Mouse (Mus musculus): Measurements from ENCODE around the gene Gm382. TPM values are rescaled to one million over a fixed set of nuclear protein-coding genes. Genes with fewer than 3 reads are reported as not detected.

The Gm382 gene
- not detected in 2 replicates for polyA plus RNA-seq (2012; ENCODE audit: insufficient read depth, insufficient read length, missing spikeins)

DNA sequence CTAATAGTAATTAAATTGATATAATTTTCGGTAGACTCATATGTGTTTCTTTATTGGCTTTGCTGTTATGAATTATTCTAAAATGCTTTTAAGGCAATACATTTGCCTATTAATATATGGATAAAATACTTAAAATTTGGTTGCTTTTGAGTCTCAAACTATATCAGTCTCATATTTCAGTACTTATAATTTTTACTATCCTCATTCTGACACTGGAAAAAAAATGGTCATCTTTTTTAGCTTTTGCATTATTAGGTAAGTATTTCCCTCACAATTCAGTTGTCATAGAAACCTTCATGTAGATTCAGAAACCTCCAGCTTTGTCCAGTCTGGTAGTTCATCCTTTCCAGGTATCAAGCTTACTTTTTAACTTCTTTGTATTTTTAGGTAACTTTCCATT, at the start of gene Gm382:
Gene Gm382 (plus strand): TSS at position 301 of the 400 bp plus-strand sequence.
- Histone ChIP-seq H3K4me1 (ENCODE audit: control insufficient read depth, insufficient read depth, insufficient read length, low read length) (no peaks in the 10 kb centered on the region), H3K27ac (replicated peaks; ENCODE audit: low read depth, low read length) (no peak within 1 kb of the TSS), H3K4me3 (ENCODE audit: insufficient read depth, low read depth, low read length) (no peak within 1 kb of the TSS)

GRCm38 (mm10) chrX:127070179-127070578, 30.4 kb downstream of the Gm382 start:
- Histone ChIP-seq H3K4me3 (ENCODE audit: insufficient read depth, low read depth, low read length) (no peak overlapping the region), H3K27ac (replicated peaks; ENCODE audit: low read depth, low read length) (no peak overlapping the region), H3K4me1 (ENCODE audit: control insufficient read depth, insufficient read depth, insufficient read length, low read length) (no peaks in the 10 kb centered on the region)

GRCm38 (mm10) chrX:127091282-127091681, 51.5 kb downstream of the Gm382 start:
- Histone ChIP-seq H3K27ac (replicated peaks; ENCODE audit: low read depth, low read length) (no peak overlapping the region), H3K4me1 (ENCODE audit: control insufficient read depth, insufficient read depth, insufficient read length, low read length) (no peaks in the 10 kb centered on the region)

GRCm38 (mm10) chrX:127093036-127093435, 53.3 kb downstream of the Gm382 start:
- Histone ChIP-seq H3K4me3 (ENCODE audit: insufficient read depth, low read depth, low read length) (no peak overlapping the region), H3K27ac (replicated peaks; ENCODE audit: low read depth, low read length) (no peak overlapping the region), H3K4me1 (ENCODE audit: control insufficient read depth, insufficient read depth, insufficient read length, low read length) (no peaks in the 10 kb centered on the region)

More at GRCm38 (mm10) chrX:127091282-127091681, 51.5 kb downstream of the Gm382 start:
- no peak overlapping the region for H3K4me3 ChIP-seq (ENCODE audit: insufficient read depth, low read depth, low read length)

- Histone ChIP-seq H3K27ac (replicated peaks; ENCODE audit: low read depth, low read length) (no peak overlapping the region), H3K4me3 (ENCODE audit: insufficient read depth, low read depth, low read length) (no peak overlapping the region)
Observed at GRCm38 (mm10) chrX:127093961-127094360, 54.2 kb downstream of the Gm382 start.

DNA sequence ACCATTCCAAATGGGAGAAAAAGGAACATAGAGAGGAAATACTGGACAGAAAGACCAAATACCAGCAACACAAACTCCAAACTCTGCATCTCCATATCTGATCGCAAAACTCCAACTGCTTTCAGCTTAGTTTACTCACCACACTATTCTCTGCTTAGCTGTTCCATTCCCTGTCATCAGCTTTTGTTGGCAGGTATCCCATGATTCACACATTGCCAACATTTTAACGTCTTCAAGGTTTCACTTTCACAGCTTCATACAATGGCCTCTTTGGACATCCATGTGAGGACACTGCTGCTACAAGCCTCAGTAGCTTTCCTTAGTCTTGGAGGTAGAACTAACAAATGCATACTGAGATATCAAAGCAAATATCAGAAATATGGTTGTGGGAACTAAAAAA, 64.6 kb downstream of the Gm382 start:
- H3K27ac ChIP-seq (replicated peaks; ENCODE audit: low read depth, low read length): no peak overlapping the region
- no peak overlapping the region for H3K4me3 ChIP-seq (ENCODE audit: insufficient read depth, low read depth, low read length)
- no peaks in the 10 kb centered on the region for H3K4me1 ChIP-seq (ENCODE audit: control insufficient read depth, insufficient read depth, insufficient read length, low read length)

More at GRCm38 (mm10) chrX:127093961-127094360, 54.2 kb downstream of the Gm382 start:
- H3K4me1 ChIP-seq (ENCODE audit: control insufficient read depth, insufficient read depth, insufficient read length, low read length): no peaks in the 10 kb centered on the region

Other genes with a start within 250 kb of the Gm382 start
- gene 4932411N23Rik, start 224.1 kb upstream of the Gm382 start, polyA plus RNA-seq (2012; ENCODE audit: insufficient read depth, insufficient read length, missing spikeins): not detected in 2 replicates